Mouse (Mus musculus) megakaryocyte, embryonic 14.5 days (primary cell): ENCODE measurements at regions not wholly inside any gene's neighbourhood (a gene's known extent, or its start where the extent isn't known, plus 50 kb on each side); places are given as distances from the start of the nearest gene placed in this dataset.

ENCODE experiments used
- FLI1 ChIP-seq: IDR thresholded peaks from 2 replicates; pipeline ENCODE4 v1.6.1; 2012; ENCODE audit warnings: low read length, inconsistent platforms, mixed read lengths
- GATA1 ChIP-seq: IDR thresholded peaks from 3 replicates; pipeline ENCODE4 v1.6.1; 2012; ENCODE audit warnings: mixed read lengths, low read length, inconsistent platforms, borderline replicate concordance

DNA sequence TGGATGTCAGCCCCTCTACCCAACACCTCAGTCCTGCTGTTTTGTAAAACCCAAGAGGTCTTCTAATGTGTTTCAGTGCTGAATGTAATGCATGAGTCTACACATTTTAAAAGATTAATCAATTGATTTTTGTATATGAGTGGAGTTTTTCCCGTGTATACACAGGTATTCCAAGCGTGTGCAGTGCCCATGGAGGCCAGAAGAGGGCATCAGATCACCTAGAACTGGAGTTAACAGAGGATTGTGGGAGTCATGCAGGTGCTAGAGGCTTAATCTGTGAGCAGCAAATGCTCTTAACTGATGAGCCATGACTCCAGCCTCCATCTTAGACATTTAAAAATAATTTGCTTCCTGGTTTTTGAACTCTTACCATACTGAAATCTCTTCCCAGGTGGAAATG, 587.6 kb upstream of the Vstm2b start:
- TF ChIP-seq GATA1 (no peak), FLI1 (no peak)
